Mouse (Mus musculus): Measurements from ENCODE around the gene Eif2ak2.

- TF ChIP-seq POLR2A (IDR thresholded peaks at IDR 0.05; ENCODE audit: control insufficient read depth, extremely low read depth, insufficient read depth, low read length, poor library complexity) (no peak), CTCF (IDR thresholded peaks at IDR 0.05; ENCODE audit: borderline replicate concordance, control insufficient read depth, extremely low read depth, insufficient read depth, low read length, poor library complexity) (no peak)
These were observed 6.8 kb upstream of the Eif2ak2 start for GRCm38 (mm10) chr17:78889184-78889583.

Data from thymus, adult 2 months (tissue).